Mouse (Mus musculus): ENCODE results near the gene 4931406P16Rik. TPM values are rescaled to one million over a fixed set of nuclear protein-coding genes. Genes with fewer than 3 reads are reported as not detected.

Gene 4931406P16Rik
- polyA plus RNA-seq (2014; fragmentation: Nextera tagmentation; extraction: Ambion mirVana) = 40.5 and 44.9 TPM in 2 replicates

DNA sequence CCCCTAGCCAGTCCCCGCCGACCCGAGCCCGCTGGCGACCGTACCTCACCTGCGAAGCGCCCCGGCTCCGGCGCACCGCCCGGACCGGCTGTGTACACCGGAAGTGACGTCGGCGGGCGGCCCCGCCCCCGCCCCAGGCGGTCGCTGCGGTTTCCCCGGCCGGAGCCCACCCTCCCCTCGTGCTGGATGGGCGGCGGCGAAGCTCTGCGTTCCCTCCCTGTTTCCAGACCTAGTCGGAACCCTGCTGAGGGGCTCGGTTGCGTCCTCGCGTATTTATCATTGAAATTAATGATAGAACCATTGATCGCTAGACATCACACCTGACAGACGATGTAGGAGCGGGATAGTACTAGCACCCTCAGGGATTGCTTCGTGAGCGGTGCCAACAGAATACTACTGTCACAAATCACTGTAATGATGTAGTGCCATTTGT, at the start of gene 4931406P16Rik:
TSS of gene 4931406P16Rik (minus strand) at position 109 of the 433 bp plus-strand sequence.
- Histone ChIP-seq H3K36me3 (ENCODE audit: control insufficient read depth, insufficient read depth, low read length) (peaks cover 4% of the 10 kb centered on the region; the same call in 1 of the 2 replicates), H3K4me2 (ENCODE audit: low read length) (peak within 1 kb of the TSS; percentile 73), H3K27me3 (ENCODE audit: control insufficient read depth, insufficient read depth, low read length) (no peaks in the 10 kb centered on the region), H3K9ac (ENCODE audit: low read length) (peak within 1 kb of the TSS; percentile 86), H3K27ac (replicated peaks in 1 of 2; ENCODE audit: control insufficient read depth in 1 of 2, insufficient read depth in 1 of 2, low read depth in 2 of 2, low read length in 2 of 2) (peak within 1 kb of the TSS; percentile 86 to 95), H3K9me3 (ENCODE audit: control insufficient read depth, low read length) (no peaks in the 10 kb centered on the region), H3K4me3 (ENCODE audit: control insufficient read depth in 1 of 2, insufficient read depth in 1 of 2, low read depth in 1 of 2, low read length in 2 of 2) (peak within 1 kb of the TSS; percentile 82 to 92), H3K4me1 (ENCODE audit: control insufficient read depth in 2 of 2, insufficient read depth in 2 of 2, low read length in 2 of 2) (peaks cover 8 to 33% of the 10 kb centered on the region in 2 experiments)
- under 1% methylated on average over 41 of the region's 41 CpGs for WGBS
- ATAC-seq (ENCODE audit: insufficient number of reproducible peaks, insufficient read depth, low FRiP score, low read depth) = peak; percentile 89

- H3K27ac ChIP-seq (replicated peaks in 1 of 2; ENCODE audit: control insufficient read depth in 1 of 2, insufficient read depth in 1 of 2, low read depth in 2 of 2, low read length in 2 of 2) = no peak overlapping the region
- no peaks in the 10 kb centered on the region for H3K4me1 ChIP-seq (ENCODE audit: control insufficient read depth in 2 of 2, insufficient read depth in 2 of 2, low read length in 2 of 2)
- WGBS = 91% methylated on average over 4 of the region's 4 CpGs
- ATAC-seq (ENCODE audit: insufficient number of reproducible peaks, insufficient read depth, low FRiP score, low read depth) = no peak
- no peak overlapping the region for H3K9ac ChIP-seq (ENCODE audit: low read length)
- no peak overlapping the region for H3K4me3 ChIP-seq (ENCODE audit: control insufficient read depth in 1 of 2, insufficient read depth in 1 of 2, low read depth in 1 of 2, low read length in 2 of 2)
- H3K36me3 ChIP-seq (ENCODE audit: control insufficient read depth, insufficient read depth, low read length) = peaks cover 86% of the 10 kb centered on the region
- H3K4me2 ChIP-seq (ENCODE audit: low read length) = no peak overlapping the region
- no peaks in the 10 kb centered on the region for H3K9me3 ChIP-seq (ENCODE audit: control insufficient read depth, low read length)
- no peaks in the 10 kb centered on the region for H3K27me3 ChIP-seq (ENCODE audit: control insufficient read depth, insufficient read depth, low read length)
Observed at GRCm38 (mm10) chr7:34355629-34356028, 42.3 kb upstream of the 4931406P16Rik start.

DNA sequence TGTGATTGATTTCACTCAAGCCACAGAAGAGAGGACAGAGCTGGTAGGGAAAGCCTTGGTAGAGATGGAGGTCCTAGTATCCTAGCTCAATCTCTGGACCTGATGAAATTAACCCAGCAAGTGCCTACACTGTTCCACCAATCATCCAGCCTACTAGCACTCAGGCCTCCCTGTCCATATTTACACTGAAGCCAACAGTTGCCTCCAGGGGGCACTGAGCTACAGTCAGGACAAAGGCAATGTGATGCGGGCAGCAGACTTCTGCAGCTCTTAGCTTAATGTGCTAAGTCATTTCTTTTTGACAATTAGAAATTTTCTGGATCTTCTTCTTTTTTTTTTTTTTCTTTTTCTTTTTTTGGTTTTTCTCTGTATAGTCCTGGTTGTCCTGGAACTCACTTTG, 38.6 kb upstream of the 4931406P16Rik start:
- Histone ChIP-seq H3K9ac (ENCODE audit: low read length) (no peak overlapping the region), H3K27ac (replicated peaks in 1 of 2; ENCODE audit: control insufficient read depth in 1 of 2, insufficient read depth in 1 of 2, low read depth in 2 of 2, low read length in 2 of 2) (no peak overlapping the region), H3K4me3 (ENCODE audit: control insufficient read depth in 1 of 2, insufficient read depth in 1 of 2, low read depth in 1 of 2, low read length in 2 of 2) (no peak overlapping the region), H3K9me3 (ENCODE audit: control insufficient read depth, low read length) (no peaks in the 10 kb centered on the region), H3K36me3 (ENCODE audit: control insufficient read depth, insufficient read depth, low read length) (peaks cover 98% of the 10 kb centered on the region), H3K27me3 (ENCODE audit: control insufficient read depth, insufficient read depth, low read length) (no peaks in the 10 kb centered on the region), H3K4me2 (ENCODE audit: low read length) (no peak overlapping the region), H3K4me1 (ENCODE audit: control insufficient read depth in 2 of 2, insufficient read depth in 2 of 2, low read length in 2 of 2) (no peaks in the 10 kb centered on the region)
- no peak for ATAC-seq (ENCODE audit: insufficient number of reproducible peaks, insufficient read depth, low FRiP score, low read depth)
- WGBS = 87% methylated on average over 1 of the region's 1 CpGs

- no peak overlapping the region for H3K4me3 ChIP-seq (ENCODE audit: control insufficient read depth in 1 of 2, insufficient read depth in 1 of 2, low read depth in 1 of 2, low read length in 2 of 2)
- no peak overlapping the region for H3K9ac ChIP-seq (ENCODE audit: low read length)
- H3K27ac ChIP-seq (replicated peaks in 1 of 2; ENCODE audit: control insufficient read depth in 1 of 2, insufficient read depth in 1 of 2, low read depth in 2 of 2, low read length in 2 of 2) = no peak overlapping the region
- H3K4me1 ChIP-seq (ENCODE audit: control insufficient read depth in 2 of 2, insufficient read depth in 2 of 2, low read length in 2 of 2) = no peaks in the 10 kb centered on the region
- ATAC-seq (ENCODE audit: insufficient number of reproducible peaks, insufficient read depth, low FRiP score, low read depth) = no peak
- no peak overlapping the region for H3K4me2 ChIP-seq (ENCODE audit: low read length)
- H3K36me3 ChIP-seq (ENCODE audit: control insufficient read depth, insufficient read depth, low read length) = peaks cover 100% of the 10 kb centered on the region
- H3K9me3 ChIP-seq (ENCODE audit: control insufficient read depth, low read length) = no peaks in the 10 kb centered on the region
- no peaks in the 10 kb centered on the region for H3K27me3 ChIP-seq (ENCODE audit: control insufficient read depth, insufficient read depth, low read length)
- 55% methylated on average over 5 of the region's 5 CpGs for WGBS
Observed at GRCm38 (mm10) chr7:34350166-34350565, 36.8 kb upstream of the 4931406P16Rik start.

- no peak overlapping the region for H3K9ac ChIP-seq (ENCODE audit: low read length)
- H3K4me1 ChIP-seq (ENCODE audit: control insufficient read depth in 2 of 2, insufficient read depth in 2 of 2, low read length in 2 of 2) = no peaks in the 10 kb centered on the region
- no peak overlapping the region for H3K4me2 ChIP-seq (ENCODE audit: low read length)
- WGBS = 75% methylated on average over 1 of the region's 1 CpGs
- peaks cover 100% of the 10 kb centered on the region for H3K36me3 ChIP-seq (ENCODE audit: control insufficient read depth, insufficient read depth, low read length)
- H3K27ac ChIP-seq (replicated peaks in 1 of 2; ENCODE audit: control insufficient read depth in 1 of 2, insufficient read depth in 1 of 2, low read depth in 2 of 2, low read length in 2 of 2) = no peak overlapping the region
- no peak overlapping the region for H3K4me3 ChIP-seq (ENCODE audit: control insufficient read depth in 1 of 2, insufficient read depth in 1 of 2, low read depth in 1 of 2, low read length in 2 of 2)
- no peak for ATAC-seq (ENCODE audit: insufficient number of reproducible peaks, insufficient read depth, low FRiP score, low read depth)
- no peaks in the 10 kb centered on the region for H3K9me3 ChIP-seq (ENCODE audit: control insufficient read depth, low read length)
- H3K27me3 ChIP-seq (ENCODE audit: control insufficient read depth, insufficient read depth, low read length) = no peaks in the 10 kb centered on the region
Observed at GRCm38 (mm10) chr7:34348011-34348410, 34.7 kb upstream of the 4931406P16Rik start.

- H3K36me3 ChIP-seq (ENCODE audit: control insufficient read depth, insufficient read depth, low read length) = peaks cover 100% of the 10 kb centered on the region
Observed at GRCm38 (mm10) chr7:34347041-34347440, 33.7 kb upstream of the 4931406P16Rik start.

GRCm38 (mm10) chr7:34346505-34346904, 33.2 kb upstream of the 4931406P16Rik start:
- Histone ChIP-seq H3K27me3 (ENCODE audit: control insufficient read depth, insufficient read depth, low read length) (no peaks in the 10 kb centered on the region), H3K4me1 (ENCODE audit: control insufficient read depth in 2 of 2, insufficient read depth in 2 of 2, low read length in 2 of 2) (no peaks in the 10 kb centered on the region), H3K4me3 (ENCODE audit: control insufficient read depth in 1 of 2, insufficient read depth in 1 of 2, low read depth in 1 of 2, low read length in 2 of 2) (no peak overlapping the region), H3K36me3 (ENCODE audit: control insufficient read depth, insufficient read depth, low read length) (peaks cover 100% of the 10 kb centered on the region), H3K9ac (ENCODE audit: low read length) (no peak overlapping the region), H3K9me3 (ENCODE audit: control insufficient read depth, low read length) (no peaks in the 10 kb centered on the region), H3K27ac (replicated peaks in 1 of 2; ENCODE audit: control insufficient read depth in 1 of 2, insufficient read depth in 1 of 2, low read depth in 2 of 2, low read length in 2 of 2) (no peak overlapping the region), H3K4me2 (ENCODE audit: low read length) (no peak overlapping the region)
- WGBS = 84% methylated on average over 4 of the region's 4 CpGs
- no peak for ATAC-seq (ENCODE audit: insufficient number of reproducible peaks, insufficient read depth, low FRiP score, low read depth)

More at GRCm38 (mm10) chr7:34347041-34347440, 33.7 kb upstream of the 4931406P16Rik start:
- Histone ChIP-seq H3K4me2 (ENCODE audit: low read length) (no peak overlapping the region), H3K4me3 (ENCODE audit: control insufficient read depth in 1 of 2, insufficient read depth in 1 of 2, low read depth in 1 of 2, low read length in 2 of 2) (no peak overlapping the region), H3K27ac (replicated peaks in 1 of 2; ENCODE audit: control insufficient read depth in 1 of 2, insufficient read depth in 1 of 2, low read depth in 2 of 2, low read length in 2 of 2) (no peak overlapping the region), H3K4me1 (ENCODE audit: control insufficient read depth in 2 of 2, insufficient read depth in 2 of 2, low read length in 2 of 2) (no peaks in the 10 kb centered on the region), H3K9me3 (ENCODE audit: control insufficient read depth, low read length) (no peaks in the 10 kb centered on the region), H3K9ac (ENCODE audit: low read length) (no peak overlapping the region), H3K27me3 (ENCODE audit: control insufficient read depth, insufficient read depth, low read length) (no peaks in the 10 kb centered on the region)
- ATAC-seq (ENCODE audit: insufficient number of reproducible peaks, insufficient read depth, low FRiP score, low read depth) = no peak
- WGBS = 76% methylated on average over 3 of the region's 3 CpGs
